Mouse (Mus musculus) cerebellum, postnatal 10 days (tissue): ENCODE data around the gene Miga2.

ENCODE experiments used
- DNase-seq, 2 experiments: peaks; one replicate each; pipeline ENCODE4 v3.0.0; 2021; ENCODE audit warnings: mixed read lengths in 2 of 2

Gene Miga2

GRCm38 (mm10) chr2:30363773-30364650 is at the start of gene Miga2:
Gene Miga2 (plus strand): TSS chr2:30364233.
- peak; percentile 98 to 99 for DNase-seq

GRCm38 (mm10) chr2:30316136-30316535 is 47.9 kb upstream of the Miga2 start:
- DNase-seq, result no peak

GRCm38 (mm10) chr2:30316955-30317354 is 47.1 kb upstream of the Miga2 start:
- DNase-seq, result no peak

- no peak for DNase-seq
Observed at GRCm38 (mm10) chr2:30319260-30319659, 44.8 kb upstream of the Miga2 start.

- no peak for DNase-seq
Observed at GRCm38 (mm10) chr2:30323111-30323510, 40.9 kb upstream of the Miga2 start.

- DNase-seq, result no peak
Observed at GRCm38 (mm10) chr2:30325296-30325695, 38.7 kb upstream of the Miga2 start.

- peak in 1 of 2 experiments; percentile 31 for DNase-seq
Observed at GRCm38 (mm10) chr2:30327276-30327675, 36.8 kb upstream of the Miga2 start.

- no peak for DNase-seq
Observed at GRCm38 (mm10) chr2:30328791-30329190, 35.2 kb upstream of the Miga2 start.

GRCm38 (mm10) chr2:30335324-30335723 is 28.7 kb upstream of the Miga2 start:
- DNase-seq, result no peak

GRCm38 (mm10) chr2:30336174-30336915 is 27.7 kb upstream of the Miga2 start:
- peak in 1 of 2 experiments; percentile 34 for DNase-seq

GRCm38 (mm10) chr2:30337179-30337578 is 26.9 kb upstream of the Miga2 start:
- DNase-seq, result no peak

- DNase-seq, result no peak
Observed at GRCm38 (mm10) chr2:30342061-30342460, 22.0 kb upstream of the Miga2 start.

- peak in 1 of 2 experiments; percentile 39 for DNase-seq
Observed at GRCm38 (mm10) chr2:30342544-30342943, 21.5 kb upstream of the Miga2 start.

GRCm38 (mm10) chr2:30343601-30344137 is 20.4 kb upstream of the Miga2 start:
- peak; percentile 47 to 49 for DNase-seq

GRCm38 (mm10) chr2:30345971-30346676 is 17.9 kb upstream of the Miga2 start:
- DNase-seq, result no peak

- DNase-seq, result no peak
Observed at GRCm38 (mm10) chr2:30349196-30349595, 14.8 kb upstream of the Miga2 start.

- DNase-seq, result no peak
Observed at GRCm38 (mm10) chr2:30351149-30351548, 12.9 kb upstream of the Miga2 start.

- DNase-seq, result peak; percentile 55 to 58
Observed at GRCm38 (mm10) chr2:30355861-30356260, 8.2 kb upstream of the Miga2 start.

- DNase-seq, result no peak
Observed at GRCm38 (mm10) chr2:30356266-30356665, 7.8 kb upstream of the Miga2 start.

GRCm38 (mm10) chr2:30356906-30357305 is 7.1 kb upstream of the Miga2 start:
- no peak for DNase-seq

GRCm38 (mm10) chr2:30357552-30358510 is 6.2 kb upstream of the Miga2 start:
- peak; percentile 49 to 53 for DNase-seq
